Mouse (Mus musculus): ENCODE data around the gene Zfhx2.

GRCm38 (mm10) chr14:55105836-55106809 is 14.0 kb upstream of the Zfhx2 start, which contains the start of gene Ap1g2:
- TF ChIP-seq EP300 (IDR thresholded peaks at IDR 0.05; ENCODE audit: low read depth) (peak; percentile 17; the same call in 1 of the 2 replicates), CTCF (IDR thresholded peaks at IDR 0.05; ENCODE audit: low read depth) (peak; percentile 35)

Data from heart, postnatal 0 days (tissue).